Mouse (Mus musculus) MN1 (cell line): ENCODE data around the gene Ralgds.
"Not testable (repeated sequence)": the region's sequence is repeated elsewhere in the genome, so short reads cannot be mapped to it uniquely, and the experiment has no call there.

Experiments used
- DNase-seq: peaks from one replicate; pipeline ENCODE4 v3.0.0-alpha.2; 2016; ENCODE audit warnings: low spot score

The Ralgds gene

DNA sequence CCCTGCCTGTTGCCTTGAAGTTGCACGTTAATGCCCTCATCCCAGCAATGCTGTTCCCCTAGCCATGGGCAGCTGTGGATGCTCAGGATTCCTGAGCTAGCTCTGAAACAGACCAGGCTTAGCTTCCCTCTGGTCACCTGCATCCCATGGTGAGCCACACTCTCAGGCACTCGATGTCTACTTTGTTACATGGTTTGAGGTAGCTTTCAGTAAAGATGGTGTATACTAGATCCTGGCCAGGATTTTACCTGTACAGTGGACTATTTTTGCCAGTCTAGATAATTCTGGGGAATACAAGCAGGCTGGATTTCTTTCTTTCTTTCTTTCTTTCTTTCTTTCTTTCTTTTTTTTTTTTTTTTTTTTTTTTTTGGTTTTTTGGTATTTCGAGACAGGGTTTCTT lies 7.1 kb upstream of the Ralgds start, which contains the start of gene Gm10134:
TSS of gene Gm10134 (plus strand) at position 301 of the 400 bp plus-strand sequence.
- no peak for DNase-seq

DNA sequence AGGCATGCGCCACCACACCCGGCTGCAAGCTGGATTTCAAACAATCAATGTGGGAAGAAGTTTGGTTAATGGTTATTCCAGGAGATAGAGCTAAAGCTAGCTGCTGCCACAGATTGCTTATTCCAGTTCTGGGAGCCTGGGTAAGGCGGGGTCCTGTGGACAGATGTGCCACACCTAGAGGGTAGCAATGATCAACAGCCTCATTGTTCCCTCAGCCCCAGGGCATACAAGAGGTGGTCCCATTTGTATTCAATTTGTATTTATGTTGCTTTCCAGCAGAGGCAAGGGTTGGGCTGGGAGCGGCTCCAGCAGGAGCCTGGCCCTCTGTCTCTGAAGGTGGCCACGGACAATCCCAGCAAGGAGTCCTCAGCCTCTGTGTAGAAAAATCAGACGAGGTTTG lies 6.6 kb upstream of the Ralgds start:
- no peak for DNase-seq

DNA sequence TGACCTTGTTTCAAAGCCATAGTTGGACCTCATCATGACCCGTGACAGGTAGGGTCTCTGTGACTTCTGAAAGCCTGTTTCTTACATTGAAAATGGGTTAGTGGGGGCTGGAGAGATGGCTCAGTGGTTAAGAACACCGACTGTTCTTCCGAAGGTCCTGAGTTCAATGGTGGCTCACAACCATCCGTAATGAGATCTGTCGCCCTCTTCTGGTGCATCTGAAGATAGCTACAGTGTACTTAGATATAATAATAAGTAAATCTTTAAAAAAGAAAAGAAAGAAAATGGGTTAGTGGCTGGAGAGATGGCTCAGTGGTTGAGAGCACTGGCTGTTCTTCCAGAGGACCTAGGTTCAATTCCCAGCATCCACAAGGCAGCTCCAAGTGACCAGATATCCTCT lies 1.3 kb upstream of the Ralgds start:
- not testable (repeated sequence) for DNase-seq

DNA sequence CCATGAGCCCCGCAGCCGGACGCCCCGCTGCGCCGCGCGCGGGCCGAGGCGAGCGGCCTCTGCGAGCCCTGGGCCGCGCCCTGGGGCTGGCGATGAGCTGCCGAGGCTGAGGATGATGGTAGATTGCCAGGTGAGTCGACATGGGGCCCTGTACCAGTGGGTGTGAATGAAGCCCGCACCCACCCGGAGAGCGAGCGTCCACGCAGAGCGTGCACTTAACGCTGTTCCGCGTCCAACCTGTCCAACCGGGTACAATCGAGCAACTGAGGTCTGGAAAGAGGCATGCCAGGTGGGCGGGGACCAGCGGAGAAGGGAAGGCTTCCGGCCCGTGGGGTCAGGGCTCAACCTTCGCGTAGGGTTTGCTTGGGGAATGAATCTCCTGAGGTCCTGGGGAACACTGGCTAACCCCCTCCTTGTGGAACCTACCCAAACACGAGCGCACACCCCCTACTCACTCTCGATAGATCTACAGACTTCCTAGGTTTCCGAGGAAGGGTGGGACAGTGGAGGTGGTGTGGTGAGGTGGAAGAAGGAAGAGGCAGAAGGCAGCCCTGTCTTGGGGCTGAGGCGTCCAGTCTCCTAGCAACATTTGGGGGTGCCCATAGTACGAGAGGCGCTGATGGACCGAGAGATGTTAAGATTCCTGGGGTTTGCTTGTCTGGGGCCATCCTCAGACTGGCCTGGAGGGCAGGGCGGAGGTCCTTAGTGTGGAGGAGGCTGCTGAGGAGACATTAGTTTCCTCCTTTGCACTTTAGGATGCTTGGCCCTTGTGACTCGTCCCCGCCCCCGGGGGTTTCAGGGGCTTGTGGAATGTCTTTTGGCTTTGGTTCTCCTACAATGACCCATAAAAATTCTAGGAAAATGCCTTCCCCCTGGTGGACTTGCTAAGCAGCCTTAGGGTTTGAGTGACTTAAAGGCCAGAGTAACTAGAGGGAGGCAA lies 776 bp downstream of the Ralgds start:
- peak; percentile 48 for DNase-seq

DNA sequence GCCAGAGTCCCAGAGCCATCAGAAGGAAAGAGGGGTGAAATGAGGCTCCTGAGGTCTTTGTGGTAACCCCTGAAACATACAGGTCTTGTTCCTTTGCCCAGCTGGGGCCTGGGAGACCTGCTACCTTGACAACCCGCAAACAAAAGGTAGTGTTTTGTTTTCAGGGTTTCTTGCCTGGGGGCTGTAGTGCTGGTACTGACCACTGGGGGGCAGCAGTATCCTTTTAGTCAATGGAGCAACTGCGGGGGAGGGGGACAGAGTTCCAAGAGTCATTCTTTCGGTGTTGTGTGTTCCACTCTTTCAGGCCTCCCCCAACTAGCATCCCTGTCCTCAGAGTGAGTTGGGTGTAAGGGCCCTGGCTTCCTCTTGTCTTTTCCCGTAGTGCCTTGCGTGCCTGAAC lies 1.6 kb downstream of the Ralgds start:
- DNase-seq: peak; percentile 88

DNA sequence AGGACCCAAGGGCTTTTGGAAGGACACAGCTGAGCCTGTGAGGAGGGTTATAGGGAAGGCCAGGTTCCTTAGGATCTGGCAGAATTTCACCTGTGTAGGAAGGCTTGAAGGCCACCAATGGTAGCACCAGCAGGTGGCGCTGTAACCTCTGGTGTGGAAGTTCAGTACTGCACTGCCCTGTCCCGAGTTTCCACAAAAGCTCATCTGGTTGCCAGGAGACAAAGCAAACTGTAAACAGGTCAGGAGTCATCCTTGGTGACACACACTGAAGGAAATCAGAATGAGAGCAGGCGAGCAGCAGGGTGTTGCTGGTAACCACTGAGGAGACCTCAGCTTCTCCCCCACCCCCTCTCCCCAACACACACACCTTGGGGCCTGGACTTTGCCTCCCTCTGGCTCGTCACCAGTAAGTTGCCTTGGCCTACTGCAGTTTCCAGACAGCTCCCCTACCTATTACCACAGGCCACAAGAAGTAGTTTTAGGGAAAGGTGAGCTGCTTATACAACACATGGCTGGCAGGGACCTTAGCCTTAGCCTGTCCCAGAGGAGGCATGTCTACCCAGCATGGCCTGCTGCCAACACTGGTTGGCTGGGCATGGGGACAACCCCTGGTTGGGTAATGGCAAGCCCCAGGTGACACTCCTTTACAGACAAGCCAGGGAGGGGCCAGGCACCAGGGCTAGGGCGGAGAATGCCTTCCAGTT lies 4.4 kb downstream of the Ralgds start:
- peak; percentile 90 for DNase-seq

DNA sequence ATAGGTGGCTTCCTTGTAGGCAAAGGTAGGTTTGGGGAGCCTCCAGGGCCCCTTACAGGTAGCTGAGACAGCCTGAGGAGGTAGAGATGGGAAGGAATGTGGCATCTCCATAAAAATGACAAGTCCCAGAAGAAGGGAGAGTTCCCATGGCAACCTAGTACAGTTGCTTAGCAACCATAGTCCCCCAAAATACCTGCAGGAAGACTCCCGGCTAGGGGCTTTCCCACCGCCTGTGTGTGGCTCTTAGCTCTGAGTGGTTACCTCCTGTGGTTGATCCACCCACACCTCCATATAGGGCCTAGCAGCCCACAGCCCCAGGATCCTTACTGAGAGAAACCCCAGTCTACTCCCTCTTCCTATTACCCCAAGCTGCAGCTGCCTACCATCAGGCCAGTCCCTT lies 5.3 kb downstream of the Ralgds start:
- DNase-seq: no peak

DNA sequence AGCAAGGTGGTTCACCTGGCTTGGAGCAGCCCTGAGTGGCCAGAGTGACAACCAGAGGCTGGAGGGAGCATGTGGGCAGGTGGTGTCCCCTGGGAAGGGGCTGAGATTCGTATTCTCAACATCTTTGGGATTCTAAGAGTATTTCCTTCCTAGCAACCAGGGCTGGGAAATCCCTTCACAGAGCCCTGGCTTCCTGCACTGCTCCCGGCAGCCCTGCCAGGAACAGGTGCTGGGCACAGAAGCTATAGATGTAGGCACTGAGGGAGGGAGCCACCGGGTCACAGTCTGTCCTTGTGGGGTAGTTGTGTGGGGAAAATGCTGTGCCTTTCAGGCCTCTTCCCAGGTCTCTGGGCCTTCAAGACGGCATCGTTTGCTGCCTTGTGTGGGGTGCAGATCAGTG lies 7.7 kb downstream of the Ralgds start:
- no peak for DNase-seq

DNA sequence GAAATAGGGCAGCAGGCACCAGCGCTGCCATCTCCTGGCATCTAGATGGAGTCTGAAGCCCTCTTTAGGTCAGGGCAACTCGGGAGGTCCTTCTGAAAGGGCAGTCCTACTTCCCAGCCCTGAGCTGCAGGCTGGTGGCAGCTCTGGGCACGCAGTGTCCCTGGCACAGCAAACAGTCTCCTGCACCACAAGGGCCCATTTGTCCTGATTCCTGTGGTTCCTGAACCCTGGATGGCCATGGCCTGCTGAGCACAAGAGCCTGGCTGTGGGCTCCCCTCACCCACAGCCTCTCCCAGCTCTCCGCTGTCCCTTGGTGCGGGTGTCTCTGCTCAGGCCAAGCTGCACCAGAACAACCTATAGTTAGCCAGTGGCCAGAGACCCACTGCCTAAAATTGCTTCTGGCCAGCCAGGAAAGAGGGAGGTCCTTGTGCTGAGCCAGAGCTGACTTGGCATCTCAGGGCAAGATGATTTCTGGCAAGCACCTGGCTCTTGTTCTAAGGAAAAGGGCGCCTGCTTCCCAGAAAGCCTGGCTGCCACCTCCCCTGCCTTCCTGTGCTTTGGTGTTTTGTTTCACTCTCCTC lies 8.7 kb downstream of the Ralgds start:
- no peak for DNase-seq

DNA sequence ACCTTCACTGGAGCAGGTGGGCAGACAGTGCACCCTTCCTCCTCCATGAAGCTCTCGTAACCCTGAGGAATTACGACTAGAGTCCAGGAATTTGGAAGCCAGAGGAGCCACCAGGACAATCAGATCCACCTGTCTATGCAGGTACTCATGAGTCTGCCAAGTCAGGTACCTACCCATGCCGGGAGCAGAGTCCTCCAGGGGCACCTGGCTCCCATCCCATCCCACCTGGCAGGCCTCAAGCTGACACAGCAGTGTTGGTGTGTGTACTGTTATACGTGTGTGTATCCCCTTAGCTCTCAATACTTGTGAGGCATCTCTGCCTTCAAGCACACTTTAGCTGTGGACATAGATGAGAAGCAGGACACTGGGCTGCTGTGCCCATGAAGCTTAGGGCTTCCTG lies 9.2 kb downstream of the Ralgds start:
- DNase-seq: no peak

DNA sequence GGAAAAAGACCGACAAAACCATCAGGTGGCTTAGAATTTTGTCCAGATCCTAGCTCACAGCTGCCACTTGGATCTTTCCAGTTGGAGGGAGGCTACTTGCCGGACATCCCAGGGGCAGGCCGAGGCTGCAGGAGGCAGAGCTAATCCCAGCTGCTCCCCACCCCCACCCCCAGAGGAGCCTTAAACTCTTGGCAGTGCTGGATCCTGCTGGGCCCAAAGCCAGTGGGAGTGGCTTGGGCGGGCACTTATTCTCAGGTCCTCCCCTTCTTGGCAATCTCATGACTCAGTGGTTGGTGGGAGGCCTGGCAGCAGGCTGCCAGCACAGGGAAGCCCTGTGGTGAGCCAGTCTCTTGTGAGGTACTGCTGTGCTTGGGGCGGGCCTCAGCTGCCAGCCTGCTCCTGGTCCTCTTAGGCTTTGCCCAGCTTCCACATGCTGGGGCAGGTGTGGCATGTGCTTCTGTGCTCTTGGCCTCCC lies 10.8 kb downstream of the Ralgds start:
- DNase-seq: peak; percentile 95

DNA sequence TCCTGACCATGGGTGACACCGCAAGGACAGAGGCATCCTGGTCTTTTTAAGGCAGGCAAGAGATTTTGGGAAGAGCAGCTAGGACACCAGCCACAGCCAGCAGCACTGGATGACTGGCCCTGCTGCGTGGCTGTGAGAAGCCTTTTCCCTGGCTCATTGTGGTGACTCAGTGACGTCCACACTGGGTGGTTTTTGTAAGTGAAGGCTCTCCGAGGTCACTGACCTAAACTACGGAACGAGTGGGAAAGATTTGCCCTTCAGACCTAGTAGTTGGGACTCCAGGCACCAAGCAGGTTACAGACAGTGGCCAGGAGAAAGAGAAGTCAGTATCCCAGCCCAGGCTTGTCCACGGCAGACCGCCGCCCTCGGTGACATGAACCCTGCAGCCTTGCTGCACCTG lies 11.5 kb downstream of the Ralgds start:
- no peak for DNase-seq

DNA sequence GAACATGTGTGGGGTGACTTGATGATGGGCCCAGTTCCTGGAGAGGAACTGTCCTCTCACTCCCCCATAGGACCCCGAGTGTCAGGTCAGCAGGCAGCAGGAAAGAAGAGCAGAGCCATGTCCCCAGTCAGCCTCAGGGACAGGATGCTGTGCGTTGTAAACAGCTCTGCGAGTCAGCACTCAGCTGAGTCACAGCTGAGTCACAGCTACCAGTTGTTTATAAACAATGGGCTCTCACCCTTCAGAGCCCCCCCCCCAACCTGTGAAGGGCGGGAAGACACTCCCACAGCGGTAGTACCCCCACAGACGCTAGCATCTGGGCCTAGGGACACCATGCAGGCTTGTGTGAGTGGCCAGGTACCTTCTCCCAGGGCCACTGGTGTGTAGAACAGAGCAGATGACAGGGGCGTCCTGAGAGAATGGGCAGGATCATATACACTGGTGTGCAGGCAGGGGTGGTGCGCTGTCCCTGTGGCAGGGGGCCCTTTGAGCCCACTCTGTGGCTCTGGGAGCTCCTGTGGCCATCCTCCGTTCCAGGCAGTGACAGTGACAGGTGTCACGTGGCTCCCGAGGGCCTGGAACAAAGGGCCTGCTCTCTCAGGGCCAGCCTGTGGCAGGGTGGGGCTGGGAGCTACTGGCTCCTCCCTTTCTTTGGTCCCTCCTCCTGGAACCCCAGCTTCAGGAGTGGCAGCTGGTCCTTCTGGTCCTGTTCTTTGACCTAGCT lies 12.5 kb downstream of the Ralgds start:
- peak; percentile 87 for DNase-seq

DNA sequence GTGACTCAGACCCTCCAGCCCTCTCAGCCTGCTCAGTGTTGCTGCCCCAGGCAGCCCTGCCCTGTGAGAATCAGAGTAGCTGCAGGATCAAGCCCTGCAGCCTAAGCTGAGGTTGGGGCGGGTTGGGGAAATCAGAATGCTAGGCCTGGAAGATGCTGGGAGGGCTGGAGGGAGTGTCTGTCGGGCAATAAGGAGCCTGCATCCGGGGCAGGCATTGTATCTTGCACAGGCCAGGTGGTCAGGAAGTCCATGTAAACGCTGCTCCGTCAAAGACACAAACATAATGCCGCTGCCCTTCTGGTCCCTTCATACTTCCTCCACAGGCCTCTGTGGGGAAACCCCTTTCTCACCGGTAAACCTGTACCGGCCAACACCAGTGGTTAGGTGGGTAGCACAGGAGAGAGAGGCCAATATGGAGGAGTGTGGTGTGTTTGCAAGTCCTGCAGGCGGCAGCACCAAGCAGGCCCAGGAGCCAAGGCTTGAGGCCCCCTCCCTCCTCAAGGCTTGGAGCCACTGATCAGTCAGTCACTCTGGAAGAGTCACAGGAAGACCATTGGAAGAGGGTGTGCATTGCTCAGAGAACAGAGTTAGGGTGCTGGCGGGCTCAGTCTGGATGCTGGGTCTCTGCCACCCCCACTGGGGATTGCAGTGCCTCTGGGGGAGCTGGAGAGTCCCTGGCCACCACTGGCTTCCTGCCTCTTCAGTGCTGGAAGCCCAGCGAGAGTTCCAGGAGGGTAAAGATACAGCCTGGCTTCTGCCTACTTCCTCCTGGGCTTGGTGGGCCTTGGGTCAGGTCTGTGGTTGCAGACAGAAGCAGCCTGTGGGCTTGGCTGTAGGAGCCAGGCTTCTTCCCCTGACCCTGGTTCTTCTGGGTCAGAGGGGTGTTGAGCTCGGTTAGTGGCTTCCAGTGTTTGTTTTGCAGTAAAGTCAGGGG lies 13.3 kb downstream of the Ralgds start:
- peak; percentile 74 for DNase-seq

DNA sequence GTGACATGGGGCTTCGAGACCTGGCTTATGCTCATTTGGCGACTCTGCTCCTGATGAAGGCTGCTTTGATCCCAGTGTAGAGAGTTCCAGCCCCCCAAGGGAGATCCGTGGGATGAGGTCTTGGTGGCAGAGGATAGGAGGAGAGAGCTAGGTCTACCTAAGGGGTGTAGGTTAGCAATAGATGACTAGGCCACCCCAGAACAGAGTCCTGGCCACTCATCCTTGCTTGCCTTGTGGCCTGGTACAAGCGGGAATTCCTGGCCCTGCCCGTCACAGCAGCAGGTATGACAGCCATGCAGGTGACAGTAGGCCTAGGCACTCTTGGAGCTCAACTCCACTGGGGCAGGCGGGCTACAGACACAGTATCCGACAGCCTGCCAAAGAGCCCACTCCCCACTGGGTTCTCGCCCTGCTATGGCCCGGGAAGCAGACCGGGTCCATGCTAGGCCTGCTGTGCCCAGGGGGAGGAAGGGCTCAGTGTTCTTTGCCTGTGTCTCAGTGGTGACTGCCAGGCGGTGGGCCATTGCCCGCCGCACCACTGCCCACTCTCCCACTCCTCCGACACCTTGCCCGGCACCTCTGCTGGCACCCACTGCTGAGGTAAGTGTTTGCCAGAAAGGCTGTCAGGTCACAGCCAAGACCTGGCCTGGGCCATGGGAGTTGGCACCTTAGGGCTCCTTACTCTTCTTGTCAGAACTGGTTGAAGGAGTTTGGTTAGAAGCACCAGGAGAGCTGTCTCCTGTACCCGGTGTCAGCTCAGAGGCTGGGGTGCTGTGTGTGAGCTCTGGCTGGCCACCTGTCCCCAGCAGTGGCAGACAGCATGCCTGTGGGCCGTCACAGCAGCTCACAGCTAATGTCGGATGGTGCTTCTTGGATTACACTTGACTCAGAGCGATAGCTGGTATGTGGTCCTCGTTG lies 14.8 kb downstream of the Ralgds start:
- DNase-seq: no peak

DNA sequence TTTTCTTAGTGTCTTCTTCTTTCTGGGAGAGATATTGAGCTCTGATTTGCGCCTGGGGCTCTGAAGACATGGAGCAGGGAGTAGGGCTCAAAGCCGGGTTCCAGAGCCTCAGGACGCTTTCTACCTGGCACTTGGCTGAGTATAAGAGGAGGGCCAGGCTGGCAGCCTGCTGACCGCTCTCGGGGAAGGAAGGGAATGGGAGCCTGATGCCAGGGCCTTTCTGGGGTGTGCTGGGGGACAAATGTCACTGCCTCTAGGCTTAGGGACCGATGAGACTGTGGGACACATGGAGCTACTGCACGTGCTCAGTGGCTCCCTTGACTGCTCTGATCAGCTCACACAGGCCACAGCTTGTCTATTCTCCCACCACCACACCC lies 15.4 kb downstream of the Ralgds start:
- DNase-seq: no peak

DNA sequence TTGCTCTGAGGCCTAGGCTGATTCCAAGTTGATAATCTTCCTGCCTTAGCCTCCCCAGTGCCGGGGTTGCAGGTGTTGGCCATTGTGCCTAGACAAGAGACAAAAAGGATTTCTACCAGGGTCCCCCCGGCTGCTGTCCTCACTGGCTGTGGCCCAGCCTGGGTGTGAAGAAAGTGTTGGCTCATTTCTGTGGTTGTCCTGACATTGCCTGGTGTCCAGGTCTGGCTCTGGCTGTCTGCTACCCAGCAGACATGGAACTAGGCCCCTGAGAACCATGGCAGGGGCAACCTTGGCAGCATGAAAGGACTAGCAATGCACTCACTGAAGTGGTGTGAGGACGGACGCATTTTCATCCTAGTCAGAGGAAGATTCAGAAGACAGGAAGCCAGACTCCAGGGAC lies 16.9 kb downstream of the Ralgds start:
- no peak for DNase-seq

DNA sequence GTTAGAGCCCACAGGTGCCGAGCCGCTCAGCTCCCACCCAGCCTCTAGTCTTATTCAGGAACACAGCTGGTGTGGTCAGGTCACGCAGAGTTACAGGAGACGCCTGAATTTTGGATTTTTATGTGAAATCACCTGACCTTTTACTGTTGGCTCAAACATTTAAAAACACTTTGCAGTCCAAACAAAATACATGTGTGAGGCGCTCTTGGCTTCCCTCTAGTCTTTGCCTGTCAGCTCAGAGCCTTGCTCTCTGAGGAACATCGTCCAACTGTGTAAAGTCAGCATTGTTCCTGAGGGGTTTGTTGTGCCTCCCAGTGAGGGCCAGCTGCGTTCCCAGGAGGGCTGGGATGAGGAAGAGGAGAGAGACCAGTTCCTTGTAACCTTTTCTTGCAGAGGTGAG lies 17.4 kb downstream of the Ralgds start:
- no peak for DNase-seq

DNA sequence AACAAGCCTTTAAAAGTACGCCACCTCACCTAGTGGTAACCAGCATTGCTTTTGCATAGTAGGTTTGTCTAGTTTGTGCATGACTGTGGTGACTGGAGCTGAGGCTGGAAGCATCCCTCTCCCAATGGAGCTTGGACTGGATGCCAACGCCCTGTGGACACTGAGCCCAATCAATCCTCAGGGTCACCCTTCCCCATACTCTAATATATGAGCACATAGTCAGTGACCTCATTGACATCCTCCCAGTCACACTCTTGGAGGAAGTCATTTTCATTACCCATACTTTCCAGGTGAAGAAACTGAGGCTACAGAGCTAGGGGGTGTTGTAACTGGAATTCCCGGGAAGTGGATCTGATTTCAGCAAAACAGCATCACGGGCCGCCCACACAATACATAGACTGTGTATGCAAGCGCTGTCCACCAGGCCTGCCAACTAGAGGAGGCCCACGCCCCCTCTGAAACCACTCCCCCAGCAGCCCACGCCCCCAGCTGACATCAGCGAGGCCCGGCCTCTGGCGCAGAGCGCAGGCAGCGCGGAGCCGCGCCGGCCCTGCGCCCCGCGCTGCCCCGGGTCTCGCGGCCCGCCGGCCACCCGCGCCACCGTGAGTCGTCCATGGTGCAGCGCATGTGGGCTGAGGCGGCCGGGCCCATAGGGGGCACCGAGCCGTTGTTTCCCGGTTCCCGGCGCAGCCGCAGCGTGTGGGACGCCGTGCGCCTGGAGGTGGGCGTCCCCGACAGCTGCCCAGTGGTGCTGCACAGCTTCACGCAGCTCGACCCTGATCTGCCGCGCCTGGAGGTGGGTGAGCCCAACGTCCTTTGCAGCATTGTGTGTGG lies 20.2 kb downstream of the Ralgds start:
- peak; percentile 88 for DNase-seq
